1 mouse cellular context compared by ENCODE assay signal in the genomic region with DNA sequence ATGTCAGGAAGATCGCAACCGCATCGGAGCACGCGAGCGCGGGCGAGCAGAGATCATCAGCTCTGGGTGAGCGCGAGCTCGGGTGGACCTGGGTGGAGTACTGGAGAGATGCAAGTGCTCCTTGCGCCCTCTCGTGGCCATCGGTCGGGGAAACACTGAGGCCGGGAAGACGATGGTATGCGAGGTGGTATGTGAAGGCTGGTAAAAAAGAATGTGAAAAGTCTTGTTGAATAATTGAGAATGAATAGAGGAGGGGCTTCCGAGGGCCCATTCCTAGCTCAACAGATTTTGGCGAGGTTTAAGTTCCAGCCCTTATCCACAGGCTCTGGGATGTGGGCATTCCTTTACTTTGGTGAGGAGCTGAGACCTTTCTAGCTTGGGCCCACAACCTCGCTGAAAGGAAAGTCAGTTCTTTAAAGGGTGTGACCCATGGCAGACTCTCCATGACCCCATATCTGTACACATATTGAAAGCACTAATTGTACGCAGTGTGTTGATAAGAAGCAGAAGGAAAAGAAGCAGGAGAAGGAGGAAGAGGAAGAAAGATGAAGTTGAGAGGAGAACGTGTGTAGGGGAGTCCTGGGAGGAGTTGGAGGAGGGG.
TF ChIP-seq lines count a peak whose summit lies in the region.

No protein-coding gene starts in this region.

TF ChIP-seq in MEL, 35 proteins besides CTCF, POLR2A, EP300 and RAD21:
- TF ChIP-seq SMC3 (IDR thresholded peaks at IDR 0.05; ENCODE audit: low read depth, low read length) (peak; percentile 56), GATA1 (IDR thresholded peaks at IDR 0.05; ENCODE audit: low read depth, low read length) (peak; percentile 78), MAX (IDR thresholded peaks at IDR 0.05; ENCODE audit: low read length) (peak; percentile 50; the same call in 1 of the 2 replicates), USF2 (IDR thresholded peaks at IDR 0.05; ENCODE audit: borderline replicate concordance in 1 of 2, insufficient read depth in 1 of 2, low read depth in 1 of 2, low read length in 2 of 2) (no peak), ZC3H11A (IDR thresholded peaks at IDR 0.05; ENCODE audit: low read depth, low read length) (peak; percentile 39; the same call in 1 of the 2 replicates), NELFE (IDR thresholded peaks at IDR 0.05; ENCODE audit: low read depth, low read length) (0 out of 2 replicates have a peak, but pooled peaks have one; percentile 31), GABPA (IDR thresholded peaks at IDR 0.05; ENCODE audit: low read depth, low read length) (no peak), BHLHE40 (IDR thresholded peaks at IDR 0.05; ENCODE audit: borderline replicate concordance, low read depth, low read length) (0 out of 2 replicates have a peak, but pooled peaks have one; percentile 21), HCFC1 (IDR thresholded peaks at IDR 0.05; ENCODE audit: low read depth, low read length) (peak; percentile 55), MEF2A (IDR thresholded peaks at IDR 0.05; ENCODE audit: extremely low read depth, insufficient replicate concordance, low read depth, low read length, poor library complexity, severe bottlenecking) (no peak), MAZ (IDR thresholded peaks at IDR 0.05; ENCODE audit: low read depth, low read length) (no peak), MYB (IDR thresholded peaks at IDR 0.05; ENCODE audit: low read depth, low read length) (no peak), POLR2AphosphoS5 (IDR thresholded peaks at IDR 0.05; ENCODE audit: borderline replicate concordance, low read depth, low read length) (no peak), MAFK (IDR thresholded peaks at IDR 0.05; ENCODE audit: borderline replicate concordance, low read depth, low read length) (no peak), NRF1 (IDR thresholded peaks at IDR 0.05; ENCODE audit: insufficient read depth, low read depth, low read length, poor library complexity, severe bottlenecking) (no peak), KAT2A (conservative IDR thresholded peaks at IDR 0.05; ENCODE audit: low read depth, low read length) (no peak), ZKSCAN1 (IDR thresholded peaks at IDR 0.05; ENCODE audit: low read depth, low read length) (no peak), ELF1 (IDR thresholded peaks at IDR 0.05; ENCODE audit: low read depth, low read length) (no peak), JUND (IDR thresholded peaks at IDR 0.05; ENCODE audit: low read depth, low read length) (no peak), SIN3A (IDR thresholded peaks at IDR 0.05; ENCODE audit: low read length) (peak; percentile 67), USF1 (IDR thresholded peaks at IDR 0.05; ENCODE audit: low read depth, low read length) (no peak), POLR2AphosphoS2 (IDR thresholded peaks at IDR 0.05; ENCODE audit: low read length) (no peak), CHD1 (IDR thresholded peaks at IDR 0.05; ENCODE audit: low read depth, low read length) (no peak), E2F4 (IDR thresholded peaks at IDR 0.05; ENCODE audit: borderline replicate concordance, low read depth, low read length) (no peak), MXI1 (IDR thresholded peaks at IDR 0.05; ENCODE audit: low read depth, low read length) (peak; percentile 52; the same call in 1 of the 2 replicates), ZNF384 (IDR thresholded peaks at IDR 0.05; ENCODE audit: low read depth, low read length) (0 out of 2 replicates have a peak, but pooled peaks have one; percentile 9), TAL1 (IDR thresholded peaks at IDR 0.05; ENCODE audit: low read length) (peak; percentile 57), RCOR1 (IDR thresholded peaks at IDR 0.05; ENCODE audit: low read depth, low read length) (no peak), TCF12 (IDR thresholded peaks at IDR 0.05; ENCODE audit: low read depth, low read length) (peak; percentile 76; the same call in 1 of the 2 replicates), ETS1 (IDR thresholded peaks at IDR 0.05; ENCODE audit: low read depth, low read length) (no peak; the same call in none of the 2 replicates), ZMIZ1 (IDR thresholded peaks at IDR 0.05; ENCODE audit: low read depth, low read length) (peak; percentile 19; the same call in 1 of the 2 replicates), TBP (IDR thresholded peaks at IDR 0.05; ENCODE audit: low read depth, low read length) (no peak), MYC (IDR thresholded peaks at IDR 0.05; ENCODE audit: low read depth, low read length) (0 out of 2 replicates have a peak, but pooled peaks have one; percentile 9), CHD2 (IDR thresholded peaks at IDR 0.05; ENCODE audit: low read length) (no peak), UBTF (IDR thresholded peaks at IDR 0.05; ENCODE audit: borderline replicate concordance, insufficient read depth, low read depth, low read length) (no peak)
